Mouse (Mus musculus) stomach, postnatal 0 days (tissue): ENCODE data around the gene Ovca2.

Experiments used
- CTCF ChIP-seq: IDR thresholded peaks from 2 replicates; pipeline ENCODE4 v1.5.1; 2016; ENCODE audit warnings: antibody characterized with exemption, low read depth, mild to moderate bottlenecking, moderate library complexity
- EP300 ChIP-seq: optimal IDR thresholded peaks from 2 replicates; pipeline ENCODE3; 2016; ENCODE audit warnings: antibody characterized with exemption

DNA sequence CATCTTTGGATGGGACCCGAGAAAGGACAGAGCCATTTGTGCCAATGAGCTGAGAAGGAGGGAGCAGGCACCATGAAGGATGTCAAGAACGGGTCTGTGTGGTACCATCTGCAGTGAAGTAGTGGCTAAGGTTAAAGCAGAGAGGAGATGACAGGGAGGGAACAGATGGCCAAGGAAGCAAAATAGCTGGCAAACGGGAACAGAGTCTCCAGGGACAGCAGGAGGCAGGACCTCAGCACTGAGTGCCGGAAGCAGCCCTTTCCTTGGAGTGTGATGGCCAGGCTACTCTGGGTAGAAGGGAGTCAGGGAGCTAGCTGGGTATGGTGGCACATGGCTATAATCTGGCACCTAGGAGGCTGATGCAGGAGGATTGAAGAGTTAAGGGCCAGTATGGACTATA is 20.2 kb upstream of the Ovca2 start:
- TF ChIP-seq CTCF (no peak), EP300 (no peak)
